Mouse (Mus musculus) lung, embryonic 16.5 days (tissue): ENCODE results near the gene Tnfrsf8. TPM values are rescaled to one million over a fixed set of nuclear protein-coding genes. Genes with fewer than 3 reads are reported as not detected.

Experiments used
- ATAC-seq: fragments of 200-750 bp; cut with Nextera tagmentation; 2 replicates; pipeline ENCODE4 v1.8.0; 2017; ENCODE audit warnings: low read depth, mild to moderate bottlenecking, moderate library complexity
- H3K27ac ChIP-seq: fragments of 300-500 bp; sonication (generic); 2 replicates; pipeline ENCODE4 v1.5.1; 2014; ENCODE audit warnings: mild to moderate bottlenecking, control low read depth, low read length
- H3K27me3 ChIP-seq: fragments of 300-500 bp; sonication (generic); 2 replicates; pipeline ENCODE4 v1.6.1; 2014; ENCODE audit warnings: low read depth, low read length, mixed read lengths; ENCODE audit not compliant: control insufficient read depth, insufficient read depth
- H3K36me3 ChIP-seq: fragments of 300-500 bp; sonication (generic); 2 replicates; pipeline ENCODE4 v1.6.1; 2014; ENCODE audit warnings: low read length; ENCODE audit not compliant: control insufficient read depth, insufficient read depth
- H3K4me1 ChIP-seq: fragments of 300-500 bp; sonication (generic); replicated peaks from 2 replicates; pipeline ENCODE4 v1.6.1; 2014; ENCODE audit warnings: low read length, mixed read lengths; ENCODE audit not compliant: control insufficient read depth, insufficient read depth
- H3K4me2 ChIP-seq: fragments of 300-500 bp; sonication (generic); 2 replicates; pipeline ENCODE4 v1.6.1; 2014; ENCODE audit warnings: low read depth, low read length, control low read depth
- H3K4me3 ChIP-seq: fragments of 300-500 bp; sonication (generic); 2 replicates; pipeline ENCODE4 v1.5.1; 2014; ENCODE audit warnings: mild to moderate bottlenecking, low read length, control low read depth
- H3K9ac ChIP-seq: fragments of 300-500 bp; sonication (generic); 2 replicates; pipeline ENCODE4 v1.6.1; 2014; ENCODE audit warnings: low read length, control low read depth
- H3K9me3 ChIP-seq: fragments of 300-500 bp; sonication (generic); 2 replicates; pipeline ENCODE4 v1.6.1; 2016; ENCODE audit warnings: low read length; ENCODE audit not compliant: control insufficient read depth
- WGBS: fragments of 180-500 bp; shearing (Covaris S2); extraction: QIAGEN DNeasy Blood & Tissue Kit; methylation state at CpG from one replicate; pipeline ENCODE4 v1.1.7; 2014; 5-methylcytosine and 5-hydroxymethylcytosine counted together
- polyA plus RNA-seq: library from polyadenylated mRNA; unstranded; fragments of >200 nt; fragmentation: Nextera tagmentation; extraction: Ambion mirVana; gene quantifications from 2 replicates; pipeline ENCODE4 v1.2.1, GENCODE M21; 2015

Gene Tnfrsf8
- polyA plus RNA-seq, 1 experiment from 2014 or later, result 0.33 TPM

- Histone ChIP-seq H3K27me3 (no peaks in the 10 kb centered on the region), H3K4me2 (no peak overlapping the region), H3K4me3 (no peak overlapping the region), H3K36me3 (no peaks in the 10 kb centered on the region), H3K27ac (no peak overlapping the region), H3K9ac (no peak overlapping the region), H3K9me3 (no peaks in the 10 kb centered on the region), H3K4me1 (0 out of 2 replicates have a peak, but pooled peaks cover 3% of the 10 kb centered on the region)
- whole genome bisulfite sequencing, result 87% methylated on average over 5 of the region's 5 CpGs
- ATAC-seq, result no peak
These were observed 83.2 kb downstream of the Tnfrsf8 start for GRCm38 (mm10) chr4:145231732-145232131.

DNA sequence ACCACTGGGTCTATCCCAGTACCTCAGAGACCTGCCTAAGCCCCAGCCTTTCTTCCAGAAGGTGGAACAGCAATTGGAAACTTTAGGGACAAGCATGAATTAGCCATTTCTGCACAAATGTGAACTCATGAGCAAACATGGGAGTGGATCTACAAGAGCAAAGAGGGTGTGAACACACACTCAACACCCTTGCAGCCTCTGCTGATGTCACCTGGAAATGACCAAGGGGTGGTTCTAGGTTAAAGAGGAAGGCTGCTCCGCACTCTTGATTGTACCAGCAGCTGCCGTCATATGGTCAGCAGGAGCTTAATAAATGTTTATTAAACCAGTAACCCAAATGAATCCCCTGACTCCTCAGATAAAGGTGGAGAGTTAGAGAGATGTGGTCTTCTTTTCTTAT, 84.3 kb downstream of the Tnfrsf8 start:
- no peaks in the 10 kb centered on the region for H3K27me3 ChIP-seq
- H3K36me3 ChIP-seq, result no peaks in the 10 kb centered on the region
- no peaks in the 10 kb centered on the region for H3K9me3 ChIP-seq
- H3K4me2 ChIP-seq, result no peak overlapping the region
- ATAC-seq, result no peak
- no peak overlapping the region for H3K9ac ChIP-seq
- H3K4me3 ChIP-seq, result no peak overlapping the region
- H3K4me1 ChIP-seq, result 0 out of 2 replicates have a peak, but pooled peaks cover 3% of the 10 kb centered on the region
- H3K27ac ChIP-seq, result no peak overlapping the region
- WGBS, result 84% methylated on average over 2 of the region's 2 CpGs

DNA sequence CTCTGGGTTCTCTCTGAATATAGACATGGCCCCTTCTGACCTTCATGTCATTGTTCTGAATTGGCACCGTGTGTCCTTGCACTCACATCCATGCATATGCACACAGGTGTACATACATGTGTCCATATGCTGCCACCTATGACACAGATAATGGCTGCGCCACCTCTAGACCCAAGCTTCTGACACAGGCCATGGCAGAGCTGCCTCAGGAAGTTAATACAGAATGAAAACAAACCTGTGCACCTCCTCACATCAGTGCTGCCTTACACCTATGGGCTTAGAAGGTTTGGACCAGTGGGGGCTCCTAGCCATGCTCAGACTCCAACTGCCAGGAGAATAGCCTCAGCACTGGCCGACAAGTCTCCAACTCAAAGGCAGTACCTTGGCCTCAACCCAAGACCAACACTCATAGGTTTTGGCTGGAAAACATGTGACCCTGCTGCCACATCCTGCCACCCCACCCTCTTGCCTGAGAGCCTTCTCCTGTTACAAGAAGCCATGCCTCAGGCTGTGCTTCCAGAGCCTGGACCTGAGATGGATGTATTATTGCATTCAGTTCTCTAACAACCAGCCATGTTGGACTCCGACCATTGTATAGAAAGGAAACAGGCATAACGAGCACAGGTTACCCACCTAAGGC, 85.3 kb downstream of the Tnfrsf8 start:
- H3K4me2 ChIP-seq, result no peak overlapping the region
- H3K36me3 ChIP-seq, result no peaks in the 10 kb centered on the region
- no peak overlapping the region for H3K27ac ChIP-seq
- peak; percentile 57; the same call in 1 of the 2 replicates for ATAC-seq
- no peak overlapping the region for H3K4me3 ChIP-seq
- H3K27me3 ChIP-seq, result no peaks in the 10 kb centered on the region
- 78% methylated on average over 5 of the region's 5 CpGs for WGBS
- H3K9me3 ChIP-seq, result no peaks in the 10 kb centered on the region
- H3K9ac ChIP-seq, result no peak overlapping the region
- 0 out of 2 replicates have a peak, but pooled peaks cover 3% of the 10 kb centered on the region for H3K4me1 ChIP-seq

DNA sequence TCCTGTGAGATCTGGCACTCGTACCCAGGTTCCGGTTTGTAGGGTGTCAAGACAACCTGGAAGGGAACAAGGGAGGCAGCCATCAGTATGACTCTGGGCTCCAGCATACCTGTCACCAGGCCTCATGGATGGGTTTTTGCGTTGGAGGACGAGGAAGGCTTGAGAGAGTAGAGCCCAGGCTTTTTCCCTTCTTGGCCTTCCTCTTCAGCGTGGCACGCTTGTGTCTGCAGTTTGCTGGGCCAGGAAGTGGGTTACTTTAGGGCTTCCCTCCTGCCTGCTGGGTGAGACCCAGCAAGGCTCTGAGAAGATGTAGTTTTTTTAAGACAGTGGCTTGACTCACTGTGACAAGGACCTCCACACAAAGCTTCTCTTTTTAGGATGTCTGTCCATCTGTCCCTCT, 85.9 kb downstream of the Tnfrsf8 start:
- H3K27ac ChIP-seq, result no peak overlapping the region
- no peak overlapping the region for H3K4me3 ChIP-seq
- H3K9ac ChIP-seq, result no peak overlapping the region
- H3K4me2 ChIP-seq, result no peak overlapping the region
- H3K36me3 ChIP-seq, result no peaks in the 10 kb centered on the region
- 83% methylated on average over 6 of the region's 6 CpGs for WGBS
- no peak for ATAC-seq
- H3K9me3 ChIP-seq, result no peaks in the 10 kb centered on the region
- H3K4me1 ChIP-seq, result 0 out of 2 replicates have a peak, but pooled peaks cover 3% of the 10 kb centered on the region
- H3K27me3 ChIP-seq, result no peaks in the 10 kb centered on the region

- no peaks in the 10 kb centered on the region for H3K4me1 ChIP-seq
- WGBS, result 76% methylated on average over 4 of the region's 4 CpGs
- no peaks in the 10 kb centered on the region for H3K36me3 ChIP-seq
- ATAC-seq, result no peak
- H3K9ac ChIP-seq, result no peak overlapping the region
- H3K9me3 ChIP-seq, result no peaks in the 10 kb centered on the region
- no peak overlapping the region for H3K4me2 ChIP-seq
- no peaks in the 10 kb centered on the region for H3K27me3 ChIP-seq
- no peak overlapping the region for H3K27ac ChIP-seq
- H3K4me3 ChIP-seq, result no peak overlapping the region
These were observed 90.4 kb downstream of the Tnfrsf8 start for GRCm38 (mm10) chr4:145224613-145225012.

DNA sequence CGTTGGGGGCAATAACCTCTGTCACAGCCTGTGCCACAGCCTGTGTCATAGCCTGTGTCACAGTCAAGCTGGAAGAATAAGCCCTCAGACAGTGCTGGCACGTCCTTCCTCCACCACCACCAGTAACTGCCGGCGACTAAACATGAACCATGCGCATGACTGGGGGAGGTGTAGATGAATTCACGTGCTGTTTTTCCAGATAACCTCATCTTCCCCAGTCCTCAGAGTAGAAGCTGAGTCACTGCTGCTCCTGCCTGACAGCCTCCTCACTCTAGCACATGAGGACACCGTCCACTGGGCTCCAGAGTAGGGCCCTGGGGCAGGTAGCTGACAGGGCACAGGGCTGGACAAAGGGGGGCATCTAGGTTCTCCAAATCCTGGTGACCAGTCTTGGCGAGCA, 92.9 kb downstream of the Tnfrsf8 start:
- Histone ChIP-seq H3K4me3 (no peak overlapping the region), H3K4me2 (no peak overlapping the region), H3K9ac (no peak overlapping the region), H3K4me1 (no peaks in the 10 kb centered on the region), H3K27ac (no peak overlapping the region), H3K36me3 (no peaks in the 10 kb centered on the region), H3K27me3 (no peaks in the 10 kb centered on the region), H3K9me3 (no peaks in the 10 kb centered on the region)
- no peak for ATAC-seq
- WGBS, result 70% methylated on average over 8 of the region's 8 CpGs

DNA sequence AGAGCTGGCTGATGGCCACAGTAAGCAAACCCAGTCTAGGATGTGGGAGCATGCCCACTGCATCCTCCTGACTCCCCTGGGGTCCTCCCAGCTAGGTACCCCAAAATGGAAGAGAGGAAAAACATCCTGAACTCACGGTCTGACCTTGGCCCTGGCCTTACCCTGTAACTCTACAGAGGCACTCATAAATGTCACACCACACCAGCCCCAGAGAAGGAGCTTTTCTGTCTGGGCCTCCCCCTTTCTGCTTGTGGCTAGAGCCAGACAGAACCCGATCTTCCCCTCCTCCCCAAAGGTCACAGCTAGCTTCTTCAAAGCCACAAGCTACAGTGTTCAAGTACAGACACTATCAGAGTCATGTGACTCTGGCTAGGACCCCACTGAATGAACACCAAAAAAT, 93.6 kb downstream of the Tnfrsf8 start:
- no peaks in the 10 kb centered on the region for H3K4me1 ChIP-seq
- WGBS, result 44% methylated on average over 2 of the region's 2 CpGs
- H3K27ac ChIP-seq, result no peak overlapping the region
- ATAC-seq, result no peak
- H3K9ac ChIP-seq, result no peak overlapping the region
- no peak overlapping the region for H3K4me3 ChIP-seq
- no peaks in the 10 kb centered on the region for H3K27me3 ChIP-seq
- no peaks in the 10 kb centered on the region for H3K36me3 ChIP-seq
- H3K9me3 ChIP-seq, result no peaks in the 10 kb centered on the region
- no peak overlapping the region for H3K4me2 ChIP-seq

GRCm38 (mm10) chr4:145220001-145220400, 95.0 kb downstream of the Tnfrsf8 start:
- WGBS, result 61% methylated on average over 1 of the region's 1 CpGs
- H3K27ac ChIP-seq, result no peak overlapping the region
- no peaks in the 10 kb centered on the region for H3K36me3 ChIP-seq
- H3K4me2 ChIP-seq, result no peak overlapping the region
- no peak overlapping the region for H3K9ac ChIP-seq
- H3K27me3 ChIP-seq, result no peaks in the 10 kb centered on the region
- no peaks in the 10 kb centered on the region for H3K9me3 ChIP-seq
- no peak for ATAC-seq
- no peak overlapping the region for H3K4me3 ChIP-seq
- no peaks in the 10 kb centered on the region for H3K4me1 ChIP-seq

- Histone ChIP-seq H3K27me3 (no peaks in the 10 kb centered on the region), H3K4me1 (no peaks in the 10 kb centered on the region), H3K4me2 (no peak overlapping the region), H3K27ac (no peak overlapping the region), H3K9ac (no peak overlapping the region; the same call in 1 of the 2 replicates), H3K9me3 (no peaks in the 10 kb centered on the region), H3K4me3 (no peak overlapping the region), H3K36me3 (no peaks in the 10 kb centered on the region)
- no peak for ATAC-seq
- 52% methylated on average over 15 of the region's 15 CpGs for WGBS
These were observed 95.6 kb downstream of the Tnfrsf8 start for GRCm38 (mm10) chr4:145219240-145219985.
